Mouse (Mus musculus) bone marrow macrophage, adult 2 months (primary cell): ENCODE measurements around the gene Mapt. TPM values are rescaled to one million over a fixed set of nuclear protein-coding genes. Genes with fewer than 3 reads are reported as not detected.
A peak's percentile ranks its signal among the peaks of the same experiment; 100 is the strongest.
"Not testable (repeated sequence)": the region's sequence is repeated elsewhere in the genome, so short reads cannot be mapped to it uniquely, and the experiment has no call there.

Experiments used
- H3K27ac ChIP-seq: 2 replicates; pipeline ENCODE4 v1.5.1; 2012; ENCODE audit warnings: low read depth, low read length; ENCODE audit not compliant: insufficient read depth
- H3K4me1 ChIP-seq: 2 replicates; pipeline ENCODE4 v1.6.1; 2012; ENCODE audit warnings: low read length; ENCODE audit not compliant: control insufficient read depth, insufficient read depth
- H3K4me3 ChIP-seq: 2 replicates; pipeline ENCODE4 v1.5.1; 2012; ENCODE audit warnings: mild to moderate bottlenecking, low read length, moderate library complexity; ENCODE audit not compliant: insufficient read depth
- CTCF ChIP-seq: IDR thresholded peaks from 2 replicates; pipeline ENCODE4 v1.5.1; 2012; ENCODE audit warnings: low read depth, mild to moderate bottlenecking, low read length, moderate library complexity
- POLR2A ChIP-seq: IDR thresholded peaks from 2 replicates; pipeline ENCODE4 v1.6.1; 2012; ENCODE audit warnings: mild to moderate bottlenecking, low read depth, low read length, borderline replicate concordance
- polyA plus RNA-seq: library from polyadenylated mRNA; stranded (reverse); fragments of >200 nt; gene quantifications from 2 replicates; pipeline ENCODE4 v1.2.4, GENCODE M21; 2012; ENCODE audit not compliant: missing spikeins, insufficient read depth, insufficient read length

The Mapt gene
- polyA plus RNA-seq, 1 experiment, result not detected

DNA sequence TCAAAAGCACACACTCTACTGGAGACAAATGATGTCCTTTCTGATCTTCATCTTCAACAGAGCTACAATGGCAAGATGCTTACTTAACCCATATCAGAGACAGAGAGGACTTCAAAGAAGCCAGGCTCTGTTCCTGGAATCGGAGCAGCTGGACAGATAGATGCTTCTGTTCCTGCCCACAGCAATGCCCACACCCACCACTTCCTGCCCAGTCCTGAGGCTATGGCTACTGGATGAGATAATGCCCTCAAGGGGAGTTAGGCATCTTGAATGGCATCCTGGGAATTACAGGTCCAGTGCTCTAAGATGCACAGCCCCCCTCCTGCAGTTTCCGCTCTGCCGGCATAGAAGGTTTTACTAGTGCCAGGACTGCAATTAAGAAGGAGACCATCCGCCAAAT lies 24.6 kb upstream of the Mapt start:
- TF ChIP-seq CTCF (no peak), POLR2A (no peak)
- no peaks in the 10 kb centered on the region for H3K4me1 ChIP-seq
- H3K27ac ChIP-seq, result no peak overlapping the region
- H3K4me3 ChIP-seq, result no peak overlapping the region

DNA sequence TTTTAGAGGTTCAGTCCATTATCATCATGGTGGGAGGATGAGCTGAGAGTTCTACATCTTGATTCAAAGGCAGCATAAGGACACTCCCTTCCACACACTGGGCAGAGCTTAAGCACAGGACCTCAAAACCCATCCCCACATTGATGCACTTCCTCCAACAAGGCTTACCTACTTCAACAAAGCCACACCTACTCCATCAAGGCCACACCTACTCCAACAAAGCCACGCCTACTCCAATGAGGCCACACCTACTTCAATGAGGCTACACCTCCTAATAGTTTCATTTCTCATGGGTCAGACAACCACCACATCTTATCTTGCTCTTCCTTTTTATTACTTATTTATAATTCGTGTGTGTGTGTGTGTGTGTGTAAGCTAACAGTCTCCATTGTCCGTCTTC lies 22.1 kb upstream of the Mapt start:
- no peak for TF ChIP-seq POLR2A
- TF ChIP-seq CTCF, result no peak
- H3K4me1 ChIP-seq, result no peaks in the 10 kb centered on the region
- H3K27ac ChIP-seq, result no peak overlapping the region
- H3K4me3 ChIP-seq, result no peak overlapping the region

DNA sequence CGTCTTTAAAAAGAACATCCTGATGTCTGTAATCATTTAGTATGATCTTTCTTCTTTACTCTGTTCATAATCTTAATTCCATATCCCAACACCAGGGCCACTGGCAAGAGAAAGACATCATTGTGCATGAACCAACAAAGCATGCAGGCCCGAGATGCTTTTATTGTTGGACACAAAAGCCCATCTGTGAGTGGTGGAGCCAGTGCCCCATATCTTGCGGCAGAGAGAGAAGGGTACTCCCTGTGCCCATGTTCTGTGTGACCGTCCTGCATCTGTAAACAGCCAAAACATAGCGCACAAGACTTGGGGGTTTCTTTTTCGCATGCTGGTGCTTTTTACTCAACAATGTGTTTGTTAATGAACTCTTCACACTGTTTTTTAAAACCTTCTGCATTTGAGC lies 19.9 kb upstream of the Mapt start:
- TF ChIP-seq POLR2A (no peak), CTCF (no peak)
- Histone ChIP-seq H3K4me1 (no peaks in the 10 kb centered on the region), H3K4me3 (no peak overlapping the region), H3K27ac (no peak overlapping the region)

DNA sequence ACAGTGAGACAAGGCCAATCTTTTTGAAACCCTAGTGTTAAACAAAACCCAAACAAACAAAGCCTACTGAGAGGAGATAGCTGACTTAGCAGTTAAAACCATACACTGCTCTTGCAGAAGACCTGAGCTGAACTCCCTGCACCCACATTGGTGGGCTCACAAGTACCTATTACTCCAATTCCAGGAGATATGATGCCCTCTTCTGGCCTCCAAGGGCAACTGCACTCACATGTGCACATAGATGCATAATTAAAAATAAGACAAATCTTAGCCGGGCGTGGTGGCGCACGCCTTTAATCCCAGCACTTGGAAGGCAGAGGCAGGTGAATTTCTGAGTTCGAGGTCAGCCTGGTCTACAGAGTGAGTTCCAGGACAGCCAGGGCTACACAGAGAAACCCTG lies 17.1 kb upstream of the Mapt start:
- not testable (repeated sequence) for H3K27ac ChIP-seq, H3K4me1 ChIP-seq, H3K4me3 ChIP-seq

DNA sequence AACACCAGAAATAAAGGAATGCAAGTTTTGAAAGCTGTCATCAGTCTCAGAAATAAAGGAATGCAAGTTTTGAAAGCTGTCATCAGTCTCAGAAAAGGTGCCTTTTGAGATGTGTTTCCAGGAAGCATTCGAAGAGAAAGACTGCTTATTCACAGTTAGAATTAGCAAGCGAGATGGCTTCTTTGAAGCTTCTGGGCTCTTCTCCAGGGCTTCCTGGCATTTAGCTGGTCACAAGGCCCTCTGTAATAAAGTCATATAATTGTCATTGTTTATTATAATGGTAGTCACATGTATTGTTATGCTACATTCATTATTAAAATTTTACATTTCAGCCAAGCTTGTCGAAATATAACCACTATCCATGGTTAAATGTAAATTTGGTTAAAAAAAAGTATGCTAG lies 13.1 kb upstream of the Mapt start:
- H3K4me3 ChIP-seq, result no peak overlapping the region
- H3K4me1 ChIP-seq, result no peaks in the 10 kb centered on the region
- no peak overlapping the region for H3K27ac ChIP-seq
- TF ChIP-seq CTCF (no peak), POLR2A (no peak)

DNA sequence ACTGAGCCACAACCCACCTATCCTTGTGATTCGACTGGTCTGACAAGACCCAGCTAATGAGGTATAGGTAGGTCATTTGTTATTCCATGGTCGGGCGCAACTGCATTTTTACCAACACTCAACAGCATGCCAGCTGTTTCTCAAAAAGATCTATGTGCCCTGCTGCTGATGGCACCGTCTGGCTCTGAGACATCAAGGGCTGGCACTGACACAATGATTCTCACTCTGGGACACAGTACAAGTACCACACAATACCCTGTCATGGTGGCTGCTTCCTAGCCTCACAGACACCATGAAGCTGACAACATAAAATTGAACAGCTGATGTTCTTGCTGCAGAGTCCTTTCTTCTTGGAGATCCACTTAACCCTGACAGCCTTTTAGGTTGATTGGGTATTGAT lies 10.9 kb upstream of the Mapt start:
- TF ChIP-seq CTCF (no peak), POLR2A (no peak)
- Histone ChIP-seq H3K4me3 (no peak overlapping the region), H3K4me1 (no peaks in the 10 kb centered on the region), H3K27ac (no peak overlapping the region)

DNA sequence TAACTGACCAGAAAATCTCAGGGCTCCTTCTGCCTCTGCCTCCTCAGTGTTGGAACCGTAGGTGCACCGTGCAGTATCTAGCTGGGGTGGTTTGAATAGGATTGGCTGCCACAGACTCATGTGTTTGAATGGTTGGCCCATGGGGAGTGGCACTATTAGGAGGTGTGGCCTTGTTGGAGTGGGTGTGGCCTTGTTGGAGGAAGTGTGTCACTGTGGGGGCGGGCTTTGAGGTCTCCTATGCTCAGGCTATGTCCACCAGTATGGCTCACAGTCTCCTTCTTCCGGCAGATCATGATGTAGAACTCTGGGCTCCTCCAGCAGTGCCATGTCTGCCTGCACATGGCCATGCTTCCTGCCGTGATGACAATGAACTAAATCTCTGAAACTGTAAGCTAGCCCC lies 9.4 kb upstream of the Mapt start:
- no peak for TF ChIP-seq CTCF
- no peak for TF ChIP-seq POLR2A
- Histone ChIP-seq H3K4me1 (no peaks in the 10 kb centered on the region), H3K4me3 (no peak overlapping the region), H3K27ac (no peak overlapping the region)

DNA sequence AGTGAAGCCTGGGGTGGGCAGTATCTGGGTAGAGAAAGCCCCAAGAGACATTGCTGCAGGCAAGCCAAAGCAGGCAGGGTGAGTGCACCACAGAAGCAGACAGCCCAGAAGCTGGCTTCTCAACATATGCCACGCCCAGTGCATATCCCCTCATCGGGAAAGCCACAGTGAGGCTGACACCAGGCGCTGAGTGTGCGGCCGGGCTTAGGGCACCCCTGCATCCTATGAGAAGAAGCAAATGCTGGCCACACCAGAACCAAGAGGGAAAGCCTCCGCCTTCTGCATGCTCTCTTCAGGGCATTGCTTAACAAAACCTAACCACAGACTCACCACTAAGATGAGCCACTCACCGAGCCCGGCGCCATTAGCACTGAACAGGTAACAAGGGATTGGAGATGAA lies 7.9 kb upstream of the Mapt start:
- no peak overlapping the region for H3K27ac ChIP-seq
- no peak for TF ChIP-seq CTCF
- TF ChIP-seq POLR2A, result no peak
- H3K4me3 ChIP-seq, result no peak overlapping the region
- no peaks in the 10 kb centered on the region for H3K4me1 ChIP-seq

DNA sequence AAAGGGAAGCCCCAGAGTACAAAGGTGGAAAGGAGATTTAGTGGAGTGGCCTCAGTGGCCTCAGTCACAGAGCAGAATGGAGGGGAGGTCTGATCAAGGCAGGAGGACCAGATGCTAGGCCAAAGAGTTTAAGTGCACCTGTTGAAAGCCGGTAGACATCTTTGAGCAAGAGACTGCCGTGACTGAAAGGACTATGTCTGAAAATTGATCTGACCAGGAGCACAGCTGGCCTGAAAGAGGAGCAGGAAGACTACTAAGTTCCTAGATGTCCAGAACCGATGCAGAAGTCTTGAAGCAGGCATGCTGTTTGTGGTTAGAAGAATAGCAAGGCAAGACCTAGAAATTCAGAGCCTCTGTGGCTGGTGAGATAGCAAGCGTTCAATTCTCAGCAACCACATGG lies 1.8 kb upstream of the Mapt start:
- H3K4me1 ChIP-seq, result peaks cover 5% of the 10 kb centered on the region; the same call in 1 of the 2 replicates
- no peak overlapping the region for H3K27ac ChIP-seq
- TF ChIP-seq POLR2A (no peak), CTCF (no peak)
- no peak overlapping the region for H3K4me3 ChIP-seq

DNA sequence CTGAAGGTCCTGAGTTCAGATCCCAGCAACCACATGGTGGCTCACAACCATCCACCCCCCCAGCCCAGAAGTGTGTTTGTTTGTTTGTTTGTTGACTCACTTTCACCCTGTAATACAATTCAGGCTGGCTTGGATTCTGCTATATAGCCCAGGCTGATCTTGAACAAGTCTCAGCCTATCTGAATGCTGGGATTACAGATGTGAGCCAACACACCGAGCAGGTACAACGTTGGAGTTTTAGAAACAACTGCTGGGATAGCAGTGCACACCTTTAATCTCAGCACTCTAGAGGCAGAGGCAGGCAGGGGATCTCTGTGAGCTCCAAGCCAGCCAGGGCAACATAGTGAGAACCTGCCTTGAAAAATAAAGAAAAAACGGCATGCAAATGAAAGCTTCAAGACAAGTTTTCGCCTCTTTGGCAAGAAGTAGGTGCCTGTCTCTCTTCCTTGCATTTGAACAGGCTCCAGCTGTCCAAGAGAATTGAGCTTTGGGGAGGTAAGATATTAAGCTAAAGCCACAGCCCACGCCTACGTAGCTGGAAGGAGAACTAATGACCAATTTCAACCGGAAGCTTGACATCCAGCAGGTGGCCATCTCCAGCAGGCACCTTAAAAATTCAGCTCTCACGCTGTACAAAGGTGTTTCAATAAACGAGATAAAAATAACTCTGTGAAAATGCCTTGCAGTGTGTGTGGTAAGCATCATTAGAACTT lies 968 bp upstream of the Mapt start:
- H3K4me3 ChIP-seq, result peak overlapping the region; percentile 64
- H3K27ac ChIP-seq, result no peak overlapping the region
- TF ChIP-seq CTCF (no peak), POLR2A (no peak)
- peaks cover 5% of the 10 kb centered on the region; the same call in 1 of the 2 replicates for H3K4me1 ChIP-seq
